Mouse (Mus musculus) cortical plate, adult 2 months (tissue): ENCODE measurements around the gene Fbn1.

Source experiments
- CTCF ChIP-seq: fragments of 200-500 bp; IDR thresholded peaks from 2 replicates; pipeline ENCODE4 v1.5.1; 2011; ENCODE audit warnings: mild to moderate bottlenecking, control low read depth, low read length; ENCODE audit not compliant: insufficient read depth; ENCODE audit errors: extremely low read depth
- POLR2A ChIP-seq: fragments of 200-500 bp; IDR thresholded peaks from 2 replicates; pipeline ENCODE4 v1.6.1; 2011; ENCODE audit warnings: mild to moderate bottlenecking, low read length, control low read depth; ENCODE audit not compliant: insufficient read depth; ENCODE audit errors: extremely low read depth

GRCm38 (mm10) chr2:125412351-125412750, 95.4 kb downstream of the Fbn1 start:
- TF ChIP-seq CTCF (no peak), POLR2A (no peak)
